Mouse (Mus musculus): ENCODE measurements around the gene Ttc36.

DNA sequence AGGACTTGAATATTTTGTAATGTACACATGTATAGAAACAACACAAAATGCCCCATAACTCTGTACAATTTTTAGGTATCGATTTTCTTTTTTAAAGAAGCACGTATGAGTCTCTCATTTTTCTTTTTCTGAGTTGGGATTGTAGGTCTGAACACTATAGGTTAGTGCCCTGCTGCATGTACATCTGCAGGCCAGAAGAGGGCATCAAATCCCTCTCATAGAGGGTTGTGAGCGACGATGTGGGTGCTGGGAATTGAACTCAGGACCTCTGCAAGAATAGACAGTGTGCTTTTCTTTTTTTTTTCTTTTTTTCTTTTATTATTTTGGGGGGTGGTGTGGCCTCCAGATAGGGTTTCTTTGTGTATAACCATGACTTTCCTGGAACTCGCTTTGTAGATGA, 31.5 kb downstream of the Ttc36 start:
- TF ChIP-seq CTCF (IDR thresholded peaks at IDR 0.05; ENCODE audit: control insufficient read depth, insufficient read depth, insufficient replicate concordance, low read depth, low read length) (no peak), POLR2A (IDR thresholded peaks at IDR 0.05; ENCODE audit: control insufficient read depth, low read depth, low read length) (no peak)
